Mouse (Mus musculus) CH12.LX (cell line): ENCODE measurements around the gene Itsn1.

Source experiments
- CTCF ChIP-seq, 2 experiments: IDR thresholded peaks in 1 of 2; conservative IDR thresholded peaks in 1 of 2; 2 replicates each; pipeline ENCODE4 v1.5.1; 2011 to 2012; ENCODE audit warnings: low read depth in 2 of 2, low read length in 2 of 2, improper control_type of control experiment in 1 of 2, inconsistent platforms in 1 of 2, mild to moderate bottlenecking in 1 of 2, moderate library complexity in 1 of 2
- E2F4 ChIP-seq: IDR thresholded peaks from 2 replicates; pipeline ENCODE4 v1.6.1; 2011; ENCODE audit warnings: low read depth, low read length, improper control_type of control experiment; ENCODE audit not compliant: insufficient replicate concordance
- EP300 ChIP-seq: IDR thresholded peaks from 2 replicates; pipeline ENCODE4 v1.6.1; 2011; ENCODE audit warnings: low read length, improper control_type of control experiment
- MAX ChIP-seq: IDR thresholded peaks from 2 replicates; pipeline ENCODE4 v1.6.1; 2011; ENCODE audit warnings: low read length, improper control_type of control experiment
- MXI1 ChIP-seq: IDR thresholded peaks from 2 replicates; pipeline ENCODE4 v1.6.1; 2011; ENCODE audit warnings: mild to moderate bottlenecking, low read depth, low read length, improper control_type of control experiment
- POLR2A ChIP-seq: IDR thresholded peaks from 2 replicates; pipeline ENCODE4 v1.6.1; 2011; ENCODE audit warnings: low read depth, mild to moderate bottlenecking, improper control_type of control experiment, low read length
- ZC3H11A ChIP-seq: IDR thresholded peaks from 2 replicates; pipeline ENCODE4 v1.6.1; 2012; ENCODE audit warnings: low read depth, mild to moderate bottlenecking, inconsistent platforms, low read length, improper control_type of control experiment
- ZNF384 ChIP-seq: IDR thresholded peaks from 2 replicates; pipeline ENCODE4 v1.6.1; 2012; ENCODE audit warnings: low read depth, low read length, improper control_type of control experiment, inconsistent platforms

- no peak for TF ChIP-seq CTCF (conservative IDR thresholded peaks at IDR 0.05 in 1 of 2, IDR thresholded peaks at IDR 0.05 in 1 of 2; ENCODE audit: low read depth in 2 of 2, low read length in 2 of 2)
- TF ChIP-seq EP300, result no peak
- TF ChIP-seq POLR2A, result no peak
- TF ChIP-seq ZC3H11A, result no peak
- TF ChIP-seq MXI1, result no peak
- no peak for TF ChIP-seq ZNF384
- TF ChIP-seq MAX, result no peak
- no peak for TF ChIP-seq E2F4
These were observed 180.7 kb downstream of the Itsn1 start for GRCm38 (mm10) chr16:91909569-91910335.
